Mouse (Mus musculus): ENCODE measurements around the gene Tle2. TPM values are rescaled to one million over a fixed set of nuclear protein-coding genes. Genes with fewer than 3 reads are reported as not detected.
A peak's percentile ranks its signal among the peaks of the same experiment; 100 is the strongest.

Tle2 gene
- polyA plus RNA-seq, 1 experiment from 2014 or later, result 17.8 TPM

GRCm38 (mm10) chr10:81627836-81628220, 53.5 kb downstream of the Tle2 start:
- Histone ChIP-seq H3K27ac (ENCODE audit: low read depth) (peak overlapping the region; percentile 86), H3K4me2 (ENCODE audit: low read length) (peak overlapping the region; percentile 70), H3K4me3 (ENCODE audit: low read depth, low read length) (peak overlapping the region; percentile 73), H3K36me3 (ENCODE audit: control insufficient read depth, insufficient read depth, low read length) (peaks cover 27% of the 10 kb centered on the region), H3K9me3 (ENCODE audit: control insufficient read depth, low read length) (no peaks in the 10 kb centered on the region), H3K27me3 (replicated peaks; ENCODE audit: control insufficient read depth, insufficient read depth, low read length) (no peaks in the 10 kb centered on the region), H3K4me1 (replicated peaks; ENCODE audit: control insufficient read depth, insufficient read depth, low read length) (peaks cover 10% of the 10 kb centered on the region; the same call in 1 of the 2 replicates), H3K9ac (ENCODE audit: low read length) (peak overlapping the region; percentile 74)
- 57% methylated on average over 7 of the region's 7 CpGs for WGBS
- ATAC-seq (replicated peaks; ENCODE audit: low FRiP score, low TSS enrichment, low read depth) (peak; percentile 7; the same call in 1 of the 2 replicates), DNase-seq (ENCODE audit: low spot score) (no peak)

DNA sequence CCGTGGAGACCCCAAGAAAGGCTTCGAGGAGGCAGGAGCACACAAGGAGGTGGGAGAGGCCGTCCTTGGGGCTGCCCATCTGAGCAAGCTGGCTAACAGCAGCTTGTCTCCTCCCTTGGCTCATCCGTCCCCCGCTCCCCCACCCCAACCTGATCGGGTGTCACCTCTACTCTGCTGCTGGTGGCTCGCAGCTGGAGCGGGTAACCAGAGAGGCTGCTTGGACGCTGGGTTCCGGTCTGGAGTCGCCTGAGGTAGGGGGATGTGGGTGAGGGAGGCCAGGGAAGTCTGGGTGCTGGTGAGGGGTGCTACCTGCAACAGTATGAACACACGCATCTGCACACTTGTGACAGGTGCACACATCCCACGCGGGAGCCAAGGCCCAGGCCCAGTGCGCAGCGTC, 54.0 kb downstream of the Tle2 start, which contains the start of gene Ankrd24:
TSS of gene Ankrd24 (plus strand) at position 151 of the 400 bp plus-strand sequence.
- Histone ChIP-seq H3K4me3 (ENCODE audit: low read depth, low read length) (peak within 1 kb of the TSS; percentile 73), H3K9ac (ENCODE audit: low read length) (peak within 1 kb of the TSS; percentile 74), H3K36me3 (ENCODE audit: control insufficient read depth, insufficient read depth, low read length) (peaks cover 23% of the 10 kb centered on the region), H3K9me3 (ENCODE audit: control insufficient read depth, low read length) (no peaks in the 10 kb centered on the region), H3K4me1 (replicated peaks; ENCODE audit: control insufficient read depth, insufficient read depth, low read length) (peaks cover 12% of the 10 kb centered on the region; the same call in 1 of the 2 replicates), H3K27me3 (replicated peaks; ENCODE audit: control insufficient read depth, insufficient read depth, low read length) (no peaks in the 10 kb centered on the region), H3K4me2 (ENCODE audit: low read length) (peak within 1 kb of the TSS; percentile 70), H3K27ac (ENCODE audit: low read depth) (peak within 1 kb of the TSS; percentile 86)
- ATAC-seq (replicated peaks; ENCODE audit: low FRiP score, low TSS enrichment, low read depth), result no peak
- no peak for DNase-seq (ENCODE audit: low spot score)
- WGBS, result 79% methylated on average over 16 of the region's 16 CpGs

DNA sequence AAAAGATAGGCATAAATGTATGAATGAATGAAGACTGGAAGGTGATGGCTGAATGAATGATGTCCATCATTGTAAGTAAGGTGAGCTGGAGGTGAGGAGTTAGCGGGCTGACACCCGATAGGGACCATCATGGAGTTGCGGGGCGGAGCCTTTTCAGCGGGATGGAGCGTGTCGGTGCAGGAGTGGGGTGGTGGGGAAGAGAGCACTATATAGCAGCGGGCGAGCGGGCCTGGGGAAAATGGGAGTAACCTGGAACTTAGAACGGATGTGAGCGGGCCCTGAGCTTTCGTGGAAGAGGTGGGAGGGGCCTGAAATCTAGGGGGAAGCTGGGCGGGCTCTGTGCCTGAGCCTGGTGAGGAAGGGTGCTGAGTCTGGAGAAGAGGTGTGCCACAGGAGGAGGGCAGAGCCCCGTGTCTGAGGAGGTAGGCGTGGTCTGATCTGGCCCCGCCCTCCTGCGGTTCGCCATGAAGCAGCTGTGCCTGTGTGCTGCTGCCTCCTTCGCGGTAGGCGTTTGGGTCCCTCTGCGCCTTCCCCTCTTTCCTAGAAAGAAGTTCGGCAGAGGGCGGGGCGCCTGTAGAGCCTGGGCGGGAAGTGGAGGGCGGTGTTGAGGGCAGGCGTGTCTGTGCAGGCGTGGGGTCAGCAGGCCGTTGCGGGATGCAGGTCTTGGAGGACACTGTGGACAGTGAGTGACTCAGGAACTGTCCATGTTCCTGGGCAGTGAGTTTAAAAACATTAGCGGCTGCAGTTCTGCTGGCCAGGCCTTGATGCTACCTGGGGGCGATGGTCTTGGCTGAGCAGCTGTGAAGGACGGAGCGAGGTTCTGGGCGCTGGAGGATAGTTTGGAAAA, 59.1 kb downstream of the Tle2 start:
- Histone ChIP-seq H3K4me1 (replicated peaks; ENCODE audit: control insufficient read depth, insufficient read depth, low read length) (peaks cover 2% of the 10 kb centered on the region; the same call in 1 of the 2 replicates), H3K4me2 (ENCODE audit: low read length) (peak overlapping the region; percentile 53), H3K36me3 (ENCODE audit: control insufficient read depth, insufficient read depth, low read length) (no peaks in the 10 kb centered on the region), H3K27ac (ENCODE audit: low read depth) (peak overlapping the region; percentile 43; the same call in 1 of the 2 replicates), H3K9me3 (ENCODE audit: control insufficient read depth, low read length) (no peaks in the 10 kb centered on the region), H3K9ac (ENCODE audit: low read length) (peak overlapping the region; percentile 46), H3K4me3 (ENCODE audit: low read depth, low read length) (peak overlapping the region; percentile 47), H3K27me3 (replicated peaks; ENCODE audit: control insufficient read depth, insufficient read depth, low read length) (no peaks in the 10 kb centered on the region)
- DNase-seq (ENCODE audit: low spot score) (peak; percentile 92), ATAC-seq (replicated peaks; ENCODE audit: low FRiP score, low TSS enrichment, low read depth) (peak; percentile 94)
- WGBS, result 3% methylated on average over 37 of the region's 37 CpGs

DNA sequence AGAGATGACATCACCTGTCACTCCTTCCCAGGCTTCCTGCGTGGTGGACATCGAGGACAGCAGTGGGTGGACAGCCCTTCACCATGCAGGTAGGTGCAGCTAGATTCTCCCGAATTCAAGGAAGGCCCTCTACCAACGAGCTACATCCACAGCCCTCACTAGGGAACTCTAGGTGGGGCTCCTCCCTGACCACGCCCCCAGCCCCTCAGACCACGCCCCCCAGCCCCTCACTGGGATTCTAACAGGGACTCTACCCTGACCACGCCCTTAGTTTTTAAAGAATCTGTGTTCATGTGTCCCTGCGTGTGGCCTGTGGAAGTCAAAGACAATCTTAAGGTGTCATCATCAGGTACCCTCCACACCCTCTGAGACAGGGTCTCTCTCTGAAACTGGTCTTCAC, 62.0 kb downstream of the Tle2 start:
- Histone ChIP-seq H3K27me3 (replicated peaks; ENCODE audit: control insufficient read depth, insufficient read depth, low read length) (no peaks in the 10 kb centered on the region), H3K9ac (ENCODE audit: low read length) (no peak overlapping the region), H3K4me1 (replicated peaks; ENCODE audit: control insufficient read depth, insufficient read depth, low read length) (peaks cover 2% of the 10 kb centered on the region; the same call in 1 of the 2 replicates), H3K36me3 (ENCODE audit: control insufficient read depth, insufficient read depth, low read length) (no peaks in the 10 kb centered on the region), H3K4me3 (ENCODE audit: low read depth, low read length) (no peak overlapping the region), H3K27ac (ENCODE audit: low read depth) (no peak overlapping the region), H3K4me2 (ENCODE audit: low read length) (no peak overlapping the region), H3K9me3 (ENCODE audit: control insufficient read depth, low read length) (no peaks in the 10 kb centered on the region)
- ATAC-seq (replicated peaks; ENCODE audit: low FRiP score, low TSS enrichment, low read depth) (no peak), DNase-seq (ENCODE audit: low spot score) (no peak)
- 20% methylated on average over 8 of the region's 8 CpGs for WGBS

DNA sequence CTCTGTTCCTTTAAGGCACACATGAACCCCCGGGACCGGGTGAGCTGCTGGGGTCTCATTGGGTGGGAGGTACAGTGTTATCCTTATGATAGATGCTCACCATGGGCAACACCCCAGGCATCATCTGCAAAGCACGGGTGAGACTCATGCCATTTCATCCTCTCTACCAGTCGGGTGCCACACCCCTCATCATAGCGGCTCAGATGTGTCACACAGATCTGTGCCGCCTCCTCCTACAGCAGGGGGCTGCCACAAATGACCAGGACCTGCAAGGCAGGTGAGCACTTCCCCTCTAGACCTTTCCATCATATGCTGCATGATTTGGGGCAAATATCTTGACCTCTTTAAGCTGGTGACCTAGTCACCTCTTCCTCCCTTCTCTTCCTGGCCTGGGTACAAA, 63.7 kb downstream of the Tle2 start:
- Histone ChIP-seq H3K4me3 (ENCODE audit: low read depth, low read length) (no peak overlapping the region), H3K27ac (ENCODE audit: low read depth) (no peak overlapping the region), H3K9ac (ENCODE audit: low read length) (no peak overlapping the region), H3K4me2 (ENCODE audit: low read length) (no peak overlapping the region), H3K9me3 (ENCODE audit: control insufficient read depth, low read length) (no peaks in the 10 kb centered on the region), H3K36me3 (ENCODE audit: control insufficient read depth, insufficient read depth, low read length) (no peaks in the 10 kb centered on the region), H3K4me1 (replicated peaks; ENCODE audit: control insufficient read depth, insufficient read depth, low read length) (peaks cover 10% of the 10 kb centered on the region), H3K27me3 (replicated peaks; ENCODE audit: control insufficient read depth, insufficient read depth, low read length) (no peaks in the 10 kb centered on the region)
- DNase-seq (ENCODE audit: low spot score) (no peak), ATAC-seq (replicated peaks; ENCODE audit: low FRiP score, low TSS enrichment, low read depth) (no peak)
- 78% methylated on average over 6 of the region's 6 CpGs for WGBS

Other genes starting within 250 kb of the Tle2 start
- 22.3 and 23.6 TPM in 2 replicates for gene Tbxa2r, start 245.8 kb upstream of the Tle2 start, polyA plus RNA-seq (2014; fragmentation: Nextera tagmentation; extraction: Ambion mirVana)
- 0.07 and 0.11 TPM in 2 replicates for gene Gipc3, start 231.3 kb upstream of the Tle2 start, polyA plus RNA-seq (2014; fragmentation: Nextera tagmentation; extraction: Ambion mirVana)
- 85.0 and 86.8 TPM in 2 replicates for gene Hmg20b, start 224.1 kb upstream of the Tle2 start, polyA plus RNA-seq (2014; fragmentation: Nextera tagmentation; extraction: Ambion mirVana)
- 4.8 and 6.9 TPM in 2 replicates for gene Mfsd12, start 217.1 kb upstream of the Tle2 start, polyA plus RNA-seq (2014; fragmentation: Nextera tagmentation; extraction: Ambion mirVana)
- gene 4930404N11Rik, start 208.7 kb upstream of the Tle2 start, polyA plus RNA-seq (2014; fragmentation: Nextera tagmentation; extraction: Ambion mirVana), result 0.58 and 0.59 TPM in 2 replicates
- 93.3 and 93.9 TPM in 2 replicates for gene Fzr1, start 196.0 kb upstream of the Tle2 start, polyA plus RNA-seq (2014; fragmentation: Nextera tagmentation; extraction: Ambion mirVana)
- gene Dohh, start 190.1 kb upstream of the Tle2 start, polyA plus RNA-seq (2014; fragmentation: Nextera tagmentation; extraction: Ambion mirVana), result 70.7 and 70.8 TPM in 2 replicates
- 2.4 and 4.2 TPM in 2 replicates for gene Gm48551, start 190.1 kb upstream of the Tle2 start, polyA plus RNA-seq (2014; fragmentation: Nextera tagmentation; extraction: Ambion mirVana)
- 0.37 and 0.44 TPM in 2 replicates for gene Gm48552, start 185.6 kb upstream of the Tle2 start, polyA plus RNA-seq (2014; fragmentation: Nextera tagmentation; extraction: Ambion mirVana)
- 99.8 and 125 TPM in 2 replicates for gene Smim24, start 181.5 kb upstream of the Tle2 start, polyA plus RNA-seq (2014; fragmentation: Nextera tagmentation; extraction: Ambion mirVana)
- 52.4 and 57.2 TPM in 2 replicates for gene Nfic, start 118.9 kb upstream of the Tle2 start, polyA plus RNA-seq (2014; fragmentation: Nextera tagmentation; extraction: Ambion mirVana)
- 1.3 and 1.8 TPM in 2 replicates for gene Celf5, start 91.9 kb upstream of the Tle2 start, polyA plus RNA-seq (2014; fragmentation: Nextera tagmentation; extraction: Ambion mirVana)
- 82.4 and 99.0 TPM in 2 replicates for gene Ncln, start 78.2 kb upstream of the Tle2 start, polyA plus RNA-seq (2014; fragmentation: Nextera tagmentation; extraction: Ambion mirVana)
- 0.53 and 0.65 TPM in 2 replicates for gene S1pr4, start 74.4 kb upstream of the Tle2 start, polyA plus RNA-seq (2014; fragmentation: Nextera tagmentation; extraction: Ambion mirVana)
- 0.73 and 0.84 TPM in 2 replicates for gene Gna15, start 50.3 kb upstream of the Tle2 start, polyA plus RNA-seq (2014; fragmentation: Nextera tagmentation; extraction: Ambion mirVana)
- 145 and 171 TPM in 2 replicates for gene Gna11, start 29.4 kb upstream of the Tle2 start, polyA plus RNA-seq (2014; fragmentation: Nextera tagmentation; extraction: Ambion mirVana)
- gene Aes, start 15.1 kb upstream of the Tle2 start, polyA plus RNA-seq (2014; fragmentation: Nextera tagmentation; extraction: Ambion mirVana), result 395 and 515 TPM in 2 replicates
- 15.0 and 21.3 TPM in 2 replicates for gene Tle6, start 26.5 kb downstream of the Tle2 start, polyA plus RNA-seq (2014; fragmentation: Nextera tagmentation; extraction: Ambion mirVana)
- 0.61 and 1.5 TPM in 2 replicates for gene BC025920, start 31.7 kb downstream of the Tle2 start, polyA plus RNA-seq (2014; fragmentation: Nextera tagmentation; extraction: Ambion mirVana)
- gene Sirt6, start 53.2 kb downstream of the Tle2 start, polyA plus RNA-seq (2014; fragmentation: Nextera tagmentation; extraction: Ambion mirVana), result 34.1 and 39.2 TPM in 2 replicates
- 4.7 and 6.4 TPM in 2 replicates for gene Ankrd24, start 54.0 kb downstream of the Tle2 start, polyA plus RNA-seq (2014; fragmentation: Nextera tagmentation; extraction: Ambion mirVana)
- 4.3 and 5.6 TPM in 2 replicates for gene Gm10778, start 74.5 kb downstream of the Tle2 start, polyA plus RNA-seq (2014; fragmentation: Nextera tagmentation; extraction: Ambion mirVana)
- 17.4 and 18.6 TPM in 2 replicates for gene Zfp433, start 130.3 kb downstream of the Tle2 start, polyA plus RNA-seq (2014; fragmentation: Nextera tagmentation; extraction: Ambion mirVana)
- gene Gm3055, start 196.6 kb downstream of the Tle2 start, polyA plus RNA-seq (2014; fragmentation: Nextera tagmentation; extraction: Ambion mirVana), result 10.2 and 11.7 TPM in 2 replicates
- gene Gm4767, start 237.6 kb downstream of the Tle2 start, polyA plus RNA-seq (2014; fragmentation: Nextera tagmentation; extraction: Ambion mirVana), result 3.7 and 4.1 TPM in 2 replicates